Mouse (Mus musculus) testis, adult 2 months (tissue): ENCODE data around the gene Gab1. TPM values are rescaled to one million over a fixed set of nuclear protein-coding genes. Genes with fewer than 3 reads are reported as not detected.

Experiments used
- H3K27ac ChIP-seq: fragments of 200-500 bp; 2 replicates; pipeline ENCODE4 v1.5.1; 2012; ENCODE audit warnings: low read depth, low read length; ENCODE audit not compliant: control insufficient read depth, insufficient read depth
- H3K27me3 ChIP-seq: fragments of 200-500 bp; 2 replicates; pipeline ENCODE4 v1.6.1; 2012; ENCODE audit warnings: mild to moderate bottlenecking, low read length, moderate library complexity; ENCODE audit not compliant: control insufficient read depth, insufficient read depth
- H3K36me3 ChIP-seq: fragments of 200-500 bp; 2 replicates; pipeline ENCODE4 v1.6.1; 2012; ENCODE audit warnings: mild to moderate bottlenecking, low read length; ENCODE audit not compliant: control insufficient read depth, insufficient read depth
- H3K4me1 ChIP-seq: fragments of 200-500 bp; 2 replicates; pipeline ENCODE4 v1.6.1; 2012; ENCODE audit warnings: low read length; ENCODE audit not compliant: control insufficient read depth, insufficient read depth
- H3K4me3 ChIP-seq: fragments of 200-500 bp; 2 replicates; pipeline ENCODE4 v1.5.1; 2012; ENCODE audit warnings: low read depth, mild to moderate bottlenecking, low read length, moderate library complexity, mixed read lengths; ENCODE audit not compliant: control insufficient read depth
- CTCF ChIP-seq: fragments of 200-500 bp; IDR thresholded peaks from 2 replicates; pipeline ENCODE4 v1.5.1; 2012; ENCODE audit warnings: low read depth, mild to moderate bottlenecking, inconsistent platforms, low read length, moderate library complexity; ENCODE audit not compliant: control insufficient read depth, insufficient read depth, insufficient replicate concordance
- POLR2A ChIP-seq: fragments of 200-500 bp; IDR thresholded peaks from 2 replicates; pipeline ENCODE4 v1.6.1; 2012; ENCODE audit warnings: low read depth, mild to moderate bottlenecking, inconsistent platforms, low read length, moderate library complexity; ENCODE audit not compliant: control insufficient read depth
- polyA plus RNA-seq: library from polyadenylated mRNA; depleted of rRNA; stranded (reverse); fragments of >200 nt; gene quantifications from 2 replicates; pipeline ENCODE4 v1.2.3, GENCODE M21; 2012

Gab1 gene
- polyA plus RNA-seq, 1 experiment: 11.3 TPM

DNA sequence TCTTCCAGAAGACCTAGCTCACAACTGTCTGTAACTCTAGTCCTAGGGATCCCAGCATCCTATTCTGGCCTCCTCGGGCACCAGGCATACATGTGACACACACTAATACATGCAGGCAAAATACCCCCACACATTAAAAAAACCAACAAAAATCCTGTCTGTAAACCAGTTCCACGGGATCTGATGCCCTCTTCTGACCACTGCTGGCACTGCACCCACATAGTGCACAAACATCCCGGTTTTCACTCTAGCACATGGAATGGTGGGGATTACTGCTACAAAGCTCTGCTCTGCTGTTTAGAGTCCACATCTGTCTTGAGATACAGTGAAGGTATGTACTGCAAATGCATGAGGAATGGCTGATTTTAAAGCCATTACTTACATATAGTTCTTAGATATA, 81.5 kb downstream of the Gab1 start:
- TF ChIP-seq CTCF (no peak; the same call in 1 of the 2 replicates), POLR2A (no peak)
- Histone ChIP-seq H3K27me3 (no peaks in the 10 kb centered on the region), H3K27ac (no peak overlapping the region), H3K36me3 (no peaks in the 10 kb centered on the region; the same call in 1 of the 2 replicates), H3K4me1 (no peaks in the 10 kb centered on the region), H3K4me3 (no peak overlapping the region)

DNA sequence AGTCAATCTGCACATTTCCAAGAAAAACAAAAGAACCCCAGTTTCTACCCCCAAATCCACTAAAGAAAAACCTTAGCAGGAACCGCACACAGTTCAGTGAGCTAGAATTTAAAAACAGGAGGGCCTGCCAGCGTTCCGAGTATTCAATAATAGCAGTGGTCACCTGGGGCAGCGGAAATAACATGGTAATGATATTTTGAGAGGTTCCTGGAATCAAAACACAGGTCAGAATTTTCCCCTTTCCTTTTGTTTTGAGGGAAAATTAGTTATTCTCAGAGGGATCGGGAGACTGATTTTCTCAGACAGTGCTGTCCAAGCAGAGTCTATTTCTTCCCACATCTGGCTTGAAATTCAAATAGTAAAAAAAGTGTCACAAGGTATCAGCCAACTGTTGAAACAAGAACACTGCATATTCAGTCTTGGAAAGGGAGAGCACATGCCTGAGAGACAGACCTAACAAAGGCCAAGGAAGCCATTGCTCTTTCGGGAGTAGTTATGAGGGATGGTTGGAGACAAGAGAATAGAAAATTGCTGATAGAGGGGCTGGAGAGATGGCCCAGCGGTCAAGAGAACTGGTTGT, 82.0 kb downstream of the Gab1 start:
- Histone ChIP-seq H3K36me3 (no peaks in the 10 kb centered on the region; the same call in 1 of the 2 replicates), H3K27ac (no peak overlapping the region)

DNA sequence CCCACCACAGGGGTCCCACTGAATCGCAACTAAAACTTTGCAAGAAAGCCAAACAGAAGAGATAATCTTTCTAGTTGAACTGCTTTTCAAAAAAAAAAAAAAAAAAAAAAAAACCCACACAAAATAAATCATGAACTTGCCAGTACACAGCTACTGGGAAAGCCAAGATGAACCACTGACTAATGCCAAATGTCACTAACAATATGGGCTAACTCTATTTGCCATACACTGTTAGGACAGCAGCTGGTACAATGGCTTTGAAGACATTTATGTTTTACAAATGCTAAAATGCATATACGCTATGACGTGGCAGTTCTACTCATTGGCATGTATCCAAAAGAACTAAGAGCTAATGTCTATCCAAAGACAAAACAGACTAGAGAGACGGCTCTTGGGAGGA, 84.2 kb downstream of the Gab1 start:
- Histone ChIP-seq H3K4me3 (no peak overlapping the region), H3K4me1 (no peaks in the 10 kb centered on the region; the same call in 1 of the 2 replicates), H3K27me3 (no peaks in the 10 kb centered on the region), H3K27ac (no peak overlapping the region), H3K36me3 (no peaks in the 10 kb centered on the region; the same call in 1 of the 2 replicates)
- TF ChIP-seq CTCF: no peak
- no peak for TF ChIP-seq POLR2A

More for the DNA sequence above, 82.0 kb downstream of the Gab1 start:
- Histone ChIP-seq H3K4me3 (no peak overlapping the region), H3K27me3 (no peaks in the 10 kb centered on the region), H3K4me1 (no peaks in the 10 kb centered on the region)
- no peak for TF ChIP-seq POLR2A
- no peak for TF ChIP-seq CTCF

DNA sequence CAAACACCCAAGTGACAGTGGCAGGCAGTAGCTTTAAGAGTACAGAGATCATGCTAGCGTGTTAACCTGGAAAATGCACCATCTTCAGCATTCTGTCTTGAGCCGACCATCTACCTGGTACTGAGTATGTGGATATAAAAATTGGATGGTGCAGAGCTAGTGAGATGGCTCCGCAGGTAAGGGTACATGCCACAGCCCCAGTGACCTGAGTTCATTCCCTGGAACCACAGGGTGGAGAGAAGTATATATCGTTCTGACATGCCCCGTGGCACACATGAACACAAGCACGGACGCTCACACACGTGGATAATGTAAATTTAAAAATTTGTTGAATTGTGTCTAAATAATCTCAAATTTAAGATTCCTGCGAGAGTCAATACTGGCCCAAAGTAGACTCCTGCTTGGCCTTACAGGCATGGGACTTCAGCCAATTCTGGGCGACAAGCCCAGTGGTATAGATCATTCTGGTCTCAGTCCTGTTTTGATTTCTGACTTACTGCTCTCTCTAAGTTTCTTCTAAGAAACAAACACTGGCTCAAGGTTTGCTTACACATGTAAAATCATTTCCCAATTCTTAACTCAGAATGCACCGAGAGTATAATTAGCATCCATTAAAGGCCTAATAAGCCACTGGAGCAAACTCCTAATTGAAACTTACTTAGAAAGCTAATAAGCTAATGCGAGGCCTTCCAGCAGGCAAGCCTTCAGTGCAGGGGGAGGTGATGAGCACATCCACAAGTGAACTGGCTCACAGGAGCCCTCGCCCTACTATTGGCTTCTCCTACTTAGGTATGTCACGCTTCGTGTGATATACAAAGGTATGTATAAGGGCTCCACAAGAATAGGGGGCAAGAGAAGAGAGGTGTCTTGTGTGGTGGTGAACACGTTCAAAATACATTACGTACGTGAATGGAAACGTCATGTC, 85.5 kb downstream of the Gab1 start:
- Histone ChIP-seq H3K4me1 (no peaks in the 10 kb centered on the region; the same call in 1 of the 2 replicates), H3K4me3 (no peak overlapping the region), H3K27me3 (no peaks in the 10 kb centered on the region), H3K27ac (no peak overlapping the region), H3K36me3 (no peaks in the 10 kb centered on the region; the same call in 1 of the 2 replicates)
- TF ChIP-seq CTCF (no peak), POLR2A (no peak)

DNA sequence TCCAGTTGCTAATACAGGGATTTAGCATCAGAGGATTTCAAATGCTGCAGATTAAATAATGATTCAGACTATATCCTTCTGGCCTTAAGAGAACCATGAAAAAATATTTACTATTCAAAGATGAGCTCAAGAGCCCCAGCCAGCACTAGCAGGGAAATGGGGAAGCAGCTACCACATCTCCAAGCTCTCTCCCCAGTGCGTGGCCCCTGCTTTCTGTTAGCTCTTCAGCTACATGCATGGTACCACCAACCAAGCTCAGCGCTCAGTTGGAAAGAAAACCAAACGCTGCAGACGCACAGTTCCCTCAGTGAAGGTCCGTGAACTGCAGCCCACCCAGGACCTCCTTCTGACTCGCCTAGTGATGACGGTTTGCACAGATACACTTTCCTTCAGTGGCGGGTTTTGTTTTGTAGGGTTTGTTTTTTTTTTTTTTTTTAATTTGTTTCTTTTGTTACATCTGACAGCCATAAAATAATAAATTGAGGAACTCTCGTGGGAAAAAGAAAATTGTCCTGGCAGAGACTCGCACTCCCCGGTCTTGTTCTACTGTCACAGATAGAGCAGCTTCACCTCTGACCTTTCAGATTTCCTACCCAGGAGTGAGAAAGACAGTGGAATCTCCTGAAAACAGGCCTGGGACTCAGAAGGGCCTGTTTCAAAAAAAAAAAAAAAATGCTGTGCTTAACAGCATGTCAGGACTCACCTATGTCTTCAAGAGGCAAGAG, 86.4 kb downstream of the Gab1 start:
- TF ChIP-seq CTCF (no peak), POLR2A (no peak)
- Histone ChIP-seq H3K27ac (no peak overlapping the region), H3K27me3 (no peaks in the 10 kb centered on the region), H3K4me1 (no peaks in the 10 kb centered on the region; the same call in 1 of the 2 replicates), H3K4me3 (no peak overlapping the region), H3K36me3 (no peaks in the 10 kb centered on the region; the same call in 1 of the 2 replicates)

DNA sequence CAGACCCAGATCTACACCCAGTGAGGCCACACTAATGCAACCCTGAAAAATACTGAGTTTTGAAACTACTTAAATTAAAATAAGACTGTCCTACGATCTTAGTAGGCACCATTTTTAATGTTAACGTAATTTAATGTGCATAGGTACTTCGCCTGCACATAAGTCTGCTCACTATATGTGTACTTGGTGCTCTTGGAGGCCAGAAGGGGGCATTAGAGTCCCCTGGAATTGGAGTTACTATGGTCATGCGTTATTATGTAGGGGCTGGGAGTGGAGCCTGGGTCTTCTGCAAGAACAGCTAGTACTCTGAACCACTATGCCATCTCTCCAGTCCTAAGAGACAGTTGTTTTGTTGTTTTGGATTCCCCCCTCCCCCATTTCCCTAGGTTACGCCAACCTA, 88.1 kb downstream of the Gab1 start:
- Histone ChIP-seq H3K4me3 (no peak overlapping the region), H3K27me3 (no peaks in the 10 kb centered on the region), H3K36me3 (peaks cover 4% of the 10 kb centered on the region), H3K4me1 (no peaks in the 10 kb centered on the region; the same call in 1 of the 2 replicates), H3K27ac (no peak overlapping the region)
- no peak for TF ChIP-seq POLR2A
- TF ChIP-seq CTCF: no peak
